Mouse (Mus musculus) left cerebral cortex, postnatal 10 days (tissue): ENCODE data around the gene Atxn2l. TPM values are rescaled to one million over a fixed set of nuclear protein-coding genes. Genes with fewer than 3 reads are reported as not detected.

Experiments
- DNase-seq, 2 experiments: peaks; one replicate each; pipeline ENCODE4 v3.0.0; 2021 to 2022; ENCODE audit warnings: low spot score in 2 of 2, mixed read lengths in 1 of 2; ENCODE audit errors: extremely low spot score in 1 of 2
- intact Hi-C: fragments of 180-260 bp; cut with DNase I; formaldehyde crosslinking; loops from one replicate; pipeline ENCODE4 v1.15.1; 2025
- total RNA-seq, 2 experiments: library from RNA; stranded (reverse); gene quantifications; 2 replicates each; pipeline ENCODE4 v1.2.3; 2021

Atxn2l gene
- total RNA-seq, result 100 to 1,000 TPM; 123 to 125 TPM

GRCm38 (mm10) chr7:126503273-126503878, at the start of gene Atxn2l:
Atxn2l (minus strand) TSS chr7:126503437.
- intact Hi-C loops, result no loop called here
- peak; percentile 96 to 100 for DNase-seq

DNA sequence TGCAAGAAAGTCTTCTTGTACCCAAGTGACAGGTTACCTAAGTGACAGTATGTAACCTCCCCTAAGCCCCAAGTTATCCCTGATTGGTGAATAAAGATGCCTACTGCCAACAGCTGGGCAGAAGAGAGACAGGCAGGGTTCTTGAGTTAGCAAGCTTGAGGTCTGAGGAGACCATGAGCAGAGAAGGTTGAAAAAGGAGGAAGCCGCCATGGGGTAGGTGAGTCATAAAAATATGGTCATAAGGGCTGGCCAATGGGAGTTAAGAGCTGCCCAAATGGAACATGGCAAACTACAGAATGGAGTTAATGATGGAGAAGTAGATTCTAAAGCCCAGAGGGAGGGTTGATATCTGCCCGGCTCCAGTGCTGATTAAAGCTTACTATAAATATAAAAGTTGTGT, 42.4 kb upstream of the Atxn2l start:
- no peak for DNase-seq
- intact Hi-C loops, result no loop called here

DNA sequence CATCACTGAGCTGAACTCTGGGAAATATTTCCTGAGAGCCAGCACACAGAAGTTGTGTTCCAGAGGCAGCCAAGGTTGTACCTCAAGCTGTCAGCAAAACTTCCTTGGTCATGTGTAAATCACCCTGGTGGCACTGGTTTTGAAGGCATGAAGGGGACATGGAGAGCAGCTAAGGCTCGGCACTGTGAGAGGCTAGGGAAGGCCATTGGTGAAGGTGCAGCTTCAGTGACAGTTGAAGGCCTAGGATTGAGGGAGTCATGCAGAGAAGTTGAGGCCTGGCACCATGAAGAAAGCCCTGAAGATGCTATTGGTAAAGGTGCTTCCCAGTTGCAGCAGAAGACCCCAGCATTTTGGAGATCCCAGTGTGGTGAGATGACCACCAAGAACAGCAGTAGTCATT, 38.4 kb upstream of the Atxn2l start:
- intact Hi-C loops, result no loop called here
- DNase-seq, result no peak

DNA sequence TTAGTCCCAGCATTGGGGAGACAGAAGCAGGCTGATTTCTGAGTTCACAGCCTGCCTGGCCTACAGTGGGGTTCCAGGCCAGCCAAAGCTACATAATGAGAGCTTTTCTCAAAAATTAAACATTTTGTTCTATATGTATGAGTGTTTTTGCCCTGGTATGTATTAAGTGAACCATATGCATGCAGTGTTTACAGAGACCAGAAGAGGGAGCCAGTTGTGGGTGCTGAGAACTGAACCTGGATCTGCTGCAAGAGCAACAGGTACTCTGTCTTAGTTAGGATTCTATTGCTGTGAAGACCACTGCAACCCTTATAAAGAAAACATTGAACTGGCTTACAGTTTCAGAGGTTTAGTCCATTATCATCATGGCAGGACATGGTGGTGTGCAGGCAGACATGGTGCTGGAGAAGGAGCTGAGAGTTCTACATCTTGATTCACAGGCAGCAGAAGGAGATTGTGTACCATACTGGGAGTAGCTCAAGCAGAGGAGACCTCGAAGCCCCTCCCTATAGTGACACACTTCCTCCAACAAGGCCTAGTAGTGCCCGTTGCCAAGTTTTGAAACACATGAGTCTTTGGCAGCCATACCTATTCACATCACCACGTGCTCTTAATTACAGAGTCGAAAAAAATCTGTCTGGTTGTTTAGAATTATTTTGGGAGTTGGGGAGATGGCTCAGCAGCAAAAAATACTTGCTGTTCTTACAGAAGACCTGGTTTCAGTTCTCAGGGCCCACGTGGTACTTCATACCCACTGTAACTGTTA, 34.8 kb upstream of the Atxn2l start:
- intact Hi-C loops, result no loop called here
- DNase-seq, result peak in 1 of 2 experiments; percentile 22

DNA sequence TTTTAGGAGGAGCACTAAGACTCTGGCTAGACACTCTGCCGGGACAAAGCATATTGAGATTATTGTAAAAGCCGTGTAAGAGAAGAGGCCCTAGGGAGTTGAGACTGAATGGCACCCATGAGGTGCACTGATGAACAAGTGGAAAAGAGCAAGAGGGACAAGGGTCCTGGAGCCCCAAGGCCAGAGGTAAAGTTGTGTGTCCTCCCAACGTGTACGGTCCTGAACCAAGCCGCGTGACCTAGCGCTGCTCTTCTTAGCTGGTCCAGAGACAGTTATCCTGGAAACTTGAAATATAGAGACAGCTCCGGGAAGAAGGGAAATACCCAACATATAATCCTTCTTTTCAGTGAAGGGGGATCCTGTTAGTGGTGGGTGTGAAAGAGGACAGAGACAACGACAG, 33.2 kb upstream of the Atxn2l start:
- DNase-seq, result no peak
- intact Hi-C loops, result no loop called here

- intact Hi-C loops, result no loop called here
- DNase-seq, result peak in 1 of 2 experiments; percentile 23
Measured at GRCm38 (mm10) chr7:126535766-126536165, 32.5 kb upstream of the Atxn2l start.

DNA sequence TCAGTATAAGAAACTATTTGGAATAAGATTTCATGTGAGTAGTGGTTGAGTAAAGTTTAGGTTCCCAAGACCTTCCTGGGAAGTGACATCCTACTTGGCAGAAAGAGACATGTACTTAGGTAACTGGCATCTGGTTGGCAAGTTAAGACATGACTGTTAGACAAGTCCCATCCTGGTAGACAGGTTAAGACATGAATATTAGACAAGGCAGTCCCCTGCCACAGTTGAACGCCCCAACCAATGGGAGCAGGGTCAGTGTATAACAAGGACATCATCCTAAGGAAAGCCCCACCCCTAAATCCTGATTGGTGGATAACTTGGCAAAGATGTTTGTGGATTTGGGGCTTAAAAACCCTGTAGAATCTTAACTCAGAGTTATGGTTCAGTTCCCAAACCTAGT, 30.2 kb upstream of the Atxn2l start:
- intact Hi-C loops, result no loop called here
- DNase-seq, result no peak

DNA sequence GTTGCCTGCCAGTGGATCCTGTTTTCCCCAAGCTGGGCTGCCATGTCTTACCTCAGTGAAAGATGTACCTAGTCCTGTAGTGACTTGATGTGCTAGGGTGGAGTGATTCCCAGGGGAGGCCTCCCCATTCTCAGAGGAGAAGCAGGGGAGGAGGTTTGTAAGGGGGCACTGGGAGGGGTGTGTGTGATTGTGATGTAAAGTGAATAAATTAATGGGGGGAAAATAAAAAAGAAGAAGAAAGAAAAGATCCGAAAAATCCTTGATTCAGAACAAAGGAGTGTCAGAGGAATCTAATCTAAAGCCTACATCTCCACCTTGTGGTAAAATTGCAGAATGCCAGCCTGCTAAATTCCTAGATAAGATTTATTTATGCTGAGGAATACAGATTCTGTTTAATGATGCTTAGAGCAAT, 24.9 kb upstream of the Atxn2l start:
- intact Hi-C loops, result loop anchor here (2.0 to 5.0 kb wide), 3 partner anchors 46 to 203 kb away; partner anchors contain the start of gene Nfatc2ip
- peak in 1 of 2 experiments; percentile 54 for DNase-seq

DNA sequence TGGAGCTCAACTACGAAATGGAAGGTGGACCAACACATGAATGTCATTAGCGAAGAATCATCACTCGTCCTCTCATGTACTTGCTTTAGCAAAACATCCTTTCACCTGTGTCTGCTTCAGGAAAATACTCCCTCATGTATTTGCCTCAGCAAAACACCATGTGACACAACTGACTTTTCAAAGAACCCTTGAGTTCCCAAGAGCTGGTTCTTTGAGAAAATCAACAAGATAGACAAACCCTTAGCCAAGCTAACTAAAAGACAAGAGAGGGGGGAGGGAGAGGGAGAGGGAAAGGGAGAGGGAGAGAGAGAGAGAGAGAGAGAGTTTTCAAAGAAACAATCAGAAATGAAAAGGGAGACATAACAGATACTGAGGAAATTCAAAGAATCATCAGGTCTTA, 20.1 kb upstream of the Atxn2l start:
- DNase-seq, result no peak
- intact Hi-C loops, result no loop called here

- intact Hi-C loops, result loop anchor here (5.0 kb wide), 1 partner anchor 117 kb away; no protein-coding TSS in a partner anchor
- DNase-seq, result peak in 1 of 2 experiments; percentile 77
Measured at GRCm38 (mm10) chr7:126519513-126519912, 16.3 kb upstream of the Atxn2l start.

DNA sequence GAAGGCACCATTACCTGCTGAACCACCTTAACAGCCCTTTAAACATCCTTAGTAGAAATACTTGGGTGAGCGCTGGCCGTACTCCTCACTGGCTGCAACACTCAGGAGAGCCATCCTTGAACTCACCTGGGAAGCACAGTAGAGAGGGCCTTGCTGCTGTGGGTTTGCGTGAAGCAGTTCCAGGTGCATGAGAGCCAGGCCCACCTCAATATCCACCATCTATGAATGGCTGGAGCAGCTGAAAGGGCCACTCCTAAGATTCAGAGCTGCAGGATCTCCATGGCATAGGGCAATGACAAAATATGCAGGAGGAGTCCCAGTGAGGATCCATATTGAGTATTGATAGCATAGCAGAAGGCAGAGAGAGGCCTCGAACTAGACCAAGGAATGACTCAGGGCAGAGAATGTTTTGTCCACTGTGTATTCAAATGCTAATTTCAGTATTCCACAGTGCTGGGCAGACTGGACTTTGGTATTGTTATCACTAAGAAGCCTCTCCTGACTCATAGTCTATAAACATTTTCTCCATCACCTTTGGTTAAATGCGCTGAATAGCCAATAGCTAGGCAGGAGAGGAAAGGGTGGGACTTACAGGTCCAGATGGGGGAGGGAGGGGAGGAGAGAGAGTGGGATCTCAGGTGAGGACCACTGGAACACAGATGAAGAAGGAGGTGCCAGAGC, 15.2 kb upstream of the Atxn2l start:
- no peak for DNase-seq
- intact Hi-C loops, result loop anchor here (5.0 kb wide), 1 partner anchor 116 kb away; no protein-coding TSS in a partner anchor

DNA sequence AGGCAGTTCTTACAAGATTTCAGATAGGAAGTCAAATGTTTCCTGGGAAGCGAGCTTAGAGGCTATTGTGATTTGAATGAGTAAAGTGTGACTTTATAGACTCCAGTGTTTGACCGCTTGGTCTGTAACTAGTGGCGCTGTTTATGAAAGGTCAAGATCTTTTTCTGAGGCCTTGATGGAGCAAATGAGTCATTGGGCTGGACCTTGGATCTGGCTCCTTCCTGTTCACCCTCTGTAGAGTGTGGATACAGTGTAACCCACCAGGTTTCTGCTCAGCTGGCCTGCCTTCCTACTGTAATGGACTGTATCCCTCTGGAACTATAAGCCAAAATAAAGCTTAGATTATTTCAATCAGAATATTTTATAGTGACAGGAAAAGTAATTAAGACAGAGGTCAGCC, 8.1 kb upstream of the Atxn2l start:
- no peak for DNase-seq
- intact Hi-C loops, result no loop called here

DNA sequence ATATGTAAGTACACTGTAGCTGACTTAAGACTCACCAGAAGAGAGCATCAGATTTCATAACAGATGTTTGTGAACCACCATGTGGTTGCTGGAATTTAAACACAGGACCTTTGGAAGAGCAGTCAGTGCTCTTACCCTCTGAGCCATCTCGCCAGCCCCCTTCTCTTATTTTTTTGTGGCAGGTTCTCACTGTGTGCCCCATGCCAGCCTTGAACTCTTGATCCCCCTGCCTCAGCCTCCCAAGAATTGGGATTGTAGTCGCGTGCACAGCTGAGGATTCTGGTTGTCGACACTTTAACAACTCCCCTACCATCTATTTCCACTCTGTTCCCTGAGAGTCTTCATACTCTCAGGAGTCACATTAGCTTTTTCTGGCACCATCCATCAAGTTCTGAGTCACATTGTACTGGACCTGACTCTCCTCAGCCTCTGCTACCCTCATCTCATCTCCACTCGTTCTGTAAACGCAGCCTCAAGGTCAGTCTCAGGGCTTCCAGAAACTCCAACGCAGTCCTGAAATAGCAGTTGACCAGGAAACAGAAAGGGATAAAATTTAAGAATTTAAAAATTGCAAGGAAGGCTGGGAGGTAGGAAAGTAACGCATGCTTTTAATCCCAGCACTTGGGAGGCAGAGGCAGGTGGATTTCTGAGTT, 4.0 kb upstream of the Atxn2l start:
- intact Hi-C loops, result no loop called here
- DNase-seq, result no peak

DNA sequence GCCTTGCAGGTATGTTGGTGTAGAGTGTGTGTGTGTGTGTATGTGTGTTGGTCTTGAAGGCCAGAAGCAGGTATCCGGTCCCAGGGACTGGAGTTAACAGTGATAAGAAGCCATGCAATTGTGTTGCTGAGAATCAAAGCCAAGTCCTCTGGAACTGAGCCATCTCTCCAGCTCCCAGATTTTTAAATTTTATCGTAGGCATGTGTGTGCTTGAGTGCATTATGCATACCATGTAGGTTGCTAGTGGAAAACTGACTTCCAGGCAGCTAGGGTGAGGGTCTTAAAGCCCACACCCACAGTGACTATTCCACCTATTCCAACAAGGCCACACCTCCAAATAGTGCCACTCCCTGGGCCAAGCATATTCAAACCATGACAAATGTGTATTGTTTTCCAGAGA, 1.7 kb upstream of the Atxn2l start:
- intact Hi-C loops, result no loop called here
- DNase-seq, result no peak

DNA sequence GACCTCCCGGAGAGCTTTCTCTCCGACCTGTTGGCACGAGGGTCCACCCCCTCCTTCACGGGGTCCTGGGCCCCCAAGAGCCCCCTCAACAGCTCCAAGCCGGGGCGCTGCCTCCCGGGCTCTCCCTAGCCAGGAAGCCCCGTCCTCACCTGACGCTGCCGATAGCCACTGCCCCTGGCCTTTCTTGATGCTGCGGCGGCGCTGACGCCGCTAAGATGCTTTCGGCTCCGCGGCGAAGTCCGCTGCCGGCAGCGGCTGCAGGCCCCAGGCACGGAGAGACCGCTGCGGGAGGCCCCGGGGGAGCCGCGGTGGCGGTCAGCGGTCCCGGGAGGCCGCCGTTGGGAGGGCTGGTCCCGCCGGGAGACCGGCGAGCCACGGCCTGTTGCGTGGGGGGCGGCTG, 486 bp downstream of the Atxn2l start:
- intact Hi-C loops, result no loop called here
- no peak for DNase-seq

- intact Hi-C loops, result no loop called here
- DNase-seq, result peak; percentile 94 to 97
Measured at GRCm38 (mm10) chr7:126502023-126502741, 1.1 kb downstream of the Atxn2l start.

DNA sequence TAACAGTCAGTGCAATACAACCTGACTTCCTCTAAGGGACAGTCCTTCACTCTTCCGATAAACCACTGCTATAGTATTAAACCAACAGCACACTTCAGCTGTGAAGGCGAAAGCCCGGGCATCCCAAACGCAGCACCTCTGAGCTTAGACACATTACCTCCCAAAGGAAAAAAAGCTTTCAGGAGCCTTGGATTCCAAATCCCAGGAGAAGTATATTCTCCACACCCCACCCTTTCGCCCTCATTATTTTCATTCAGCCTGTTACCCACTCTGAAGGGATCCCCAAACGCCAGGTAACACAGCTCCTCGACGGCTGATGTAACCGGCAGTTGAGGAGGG, 1.6 kb downstream of the Atxn2l start:
- intact Hi-C loops, result no loop called here
- DNase-seq, result no peak

DNA sequence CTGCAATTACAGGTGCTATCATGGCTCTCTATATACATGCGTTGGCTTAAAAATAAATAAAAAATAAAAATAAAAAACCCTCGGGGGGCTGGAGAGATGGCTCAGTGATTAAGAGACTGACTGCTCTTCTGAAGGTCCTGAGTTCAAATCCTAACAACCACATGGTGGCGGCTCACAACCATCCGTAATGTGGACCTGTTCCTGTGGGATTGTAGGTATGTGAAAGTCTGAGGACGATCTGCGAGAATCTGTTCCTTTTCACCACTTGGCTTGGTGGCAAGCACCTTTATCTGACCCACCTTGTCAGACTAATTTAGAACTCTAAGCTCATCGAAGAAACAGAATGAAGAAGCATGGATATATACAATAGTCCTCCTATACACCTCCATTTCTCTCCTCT, 3.8 kb downstream of the Atxn2l start:
- no peak for DNase-seq
- intact Hi-C loops, result loop anchor here (5.0 kb wide), 1 partner anchor 53 kb away; no protein-coding TSS in a partner anchor

- no peak for DNase-seq
- intact Hi-C loops, result loop anchor here (5.0 kb wide), 1 partner anchor 54 kb away; no protein-coding TSS in a partner anchor
Measured at GRCm38 (mm10) chr7:126497966-126498365, 5.3 kb downstream of the Atxn2l start.
